Mouse (Mus musculus) testis, postnatal 10 days (tissue): ENCODE measurements around the gene Mpv17.
A peak's percentile ranks its signal among the peaks of the same experiment; 100 is the strongest.

Source experiments
- DNase-seq: peaks from one replicate; pipeline ENCODE4 v3.0.0; 2021; ENCODE audit warnings: low spot score

Mpv17 gene

GRCm38 (mm10) chr5:31183678-31184077, 29.6 kb upstream of the Mpv17 start:
- no peak for DNase-seq

GRCm38 (mm10) chr5:31181183-31181770, 27.2 kb upstream of the Mpv17 start:
- DNase-seq = no peak

- DNase-seq = peak; percentile 97
These were observed 25.9 kb upstream of the Mpv17 start, which contains the start of the genes Gm29609 and Gtf3c2 for GRCm38 (mm10) chr5:31179766-31180630. TSS of gene Gm29609 (minus strand) at chr5:31179911. TSS of gene Gtf3c2 (minus strand) at chr5:31180144.

GRCm38 (mm10) chr5:31179301-31179765, 25.3 kb upstream of the Mpv17 start:
- no peak for DNase-seq

GRCm38 (mm10) chr5:31168630-31169029, 14.6 kb upstream of the Mpv17 start:
- no peak for DNase-seq

GRCm38 (mm10) chr5:31164878-31165277, 10.8 kb upstream of the Mpv17 start:
- DNase-seq = no peak

- no peak for DNase-seq
These were observed 8.4 kb upstream of the Mpv17 start for GRCm38 (mm10) chr5:31162462-31162861.

- DNase-seq = no peak
These were observed 417 bp downstream of the Mpv17 start for GRCm38 (mm10) chr5:31153516-31154151.

- no peak for DNase-seq
These were observed 2.3 kb downstream of the Mpv17 start for GRCm38 (mm10) chr5:31151746-31152145.

- no peak for DNase-seq
These were observed 4.3 kb downstream of the Mpv17 start for GRCm38 (mm10) chr5:31149781-31150180.

- peak; percentile 63 for DNase-seq
These were observed 15.1 kb downstream of the Mpv17 start for GRCm38 (mm10) chr5:31138968-31139425.

- no peak for DNase-seq
These were observed 15.6 kb downstream of the Mpv17 start, which contains the start of gene Ucn for GRCm38 (mm10) chr5:31138241-31138967. TSS of gene Ucn (minus strand) at chr5:31138829.

GRCm38 (mm10) chr5:31137658-31138057, 16.4 kb downstream of the Mpv17 start:
- DNase-seq = no peak

- no peak for DNase-seq
These were observed 17.2 kb downstream of the Mpv17 start for GRCm38 (mm10) chr5:31136730-31137424.

- DNase-seq = no peak
These were observed 28.0 kb downstream of the Mpv17 start for GRCm38 (mm10) chr5:31126050-31126449.

GRCm38 (mm10) chr5:31123481-31123880, 30.6 kb downstream of the Mpv17 start:
- no peak for DNase-seq

GRCm38 (mm10) chr5:31121111-31121510, 32.9 kb downstream of the Mpv17 start:
- no peak for DNase-seq

- DNase-seq = no peak
These were observed 37.1 kb downstream of the Mpv17 start for GRCm38 (mm10) chr5:31116912-31117311.

GRCm38 (mm10) chr5:31116354-31116753, 37.7 kb downstream of the Mpv17 start, which contains the start of gene Trim54:
TSS of gene Trim54 (plus strand) at chr5:31116712.
- no peak for DNase-seq

GRCm38 (mm10) chr5:31110781-31111180, 43.3 kb downstream of the Mpv17 start:
- no peak for DNase-seq

GRCm38 (mm10) chr5:31108000-31108490, 46.0 kb downstream of the Mpv17 start, which contains the start of gene Slc30a3:
TSS of gene Slc30a3 (minus strand) at chr5:31108237.
- no peak for DNase-seq
